Mouse (Mus musculus) B cell, adult 2 months (primary cell): ENCODE data around the gene Olfr876.
"Not testable (repeated sequence)": the region's sequence is repeated elsewhere in the genome, so short reads cannot be mapped to it uniquely, and the experiment has no call there.

Source experiments
- DNase-seq, 2 experiments: peaks; one replicate each; pipeline ENCODE4 v3.0.0; 2022

Olfr876 gene

GRCm38 (mm10) chr9:37802731-37803130, at the start of gene Olfr876:
Gene Olfr876 (plus strand): TSS chr9:37803031.
- no peak for DNase-seq

DNA sequence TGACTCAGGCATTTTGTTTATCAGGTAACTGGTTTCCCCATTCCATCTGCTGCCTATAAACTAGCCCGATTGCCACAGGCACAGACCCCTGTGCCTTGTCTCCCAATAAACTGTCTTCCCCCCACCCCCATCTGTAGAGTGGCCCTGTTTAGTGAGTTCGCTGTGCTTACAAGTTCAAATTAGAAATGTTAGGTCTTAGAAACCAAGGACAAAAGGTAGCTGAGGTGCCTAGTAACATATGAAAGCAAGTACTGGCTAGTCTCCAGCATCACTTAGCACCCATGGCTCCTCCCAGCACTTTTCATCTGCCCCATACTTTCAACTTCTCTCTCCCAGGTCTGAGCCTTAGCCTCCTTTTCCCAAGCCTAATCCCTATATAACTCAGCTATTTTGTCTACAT, 41.1 kb upstream of the Olfr876 start:
- DNase-seq, result no peak

DNA sequence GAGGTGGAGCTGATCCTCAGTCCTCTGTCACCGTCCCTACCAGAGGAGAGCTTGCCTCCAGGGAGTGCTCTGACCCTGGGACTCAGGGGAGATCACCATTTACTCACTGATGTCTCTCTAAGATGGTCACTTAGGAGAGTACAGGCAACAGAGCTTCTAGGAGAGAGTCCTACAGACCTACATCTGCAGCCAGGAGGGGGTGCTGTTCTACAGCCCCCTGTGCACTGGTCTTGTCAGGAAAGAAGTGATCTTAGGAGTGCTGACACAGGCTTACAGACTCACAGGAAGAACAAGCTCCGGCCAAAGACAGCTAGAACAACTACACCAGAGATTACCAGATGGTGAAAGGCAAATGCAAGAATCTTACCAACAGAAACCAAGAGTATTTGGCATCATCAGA, 40.3 kb upstream of the Olfr876 start:
- no peak for DNase-seq

DNA sequence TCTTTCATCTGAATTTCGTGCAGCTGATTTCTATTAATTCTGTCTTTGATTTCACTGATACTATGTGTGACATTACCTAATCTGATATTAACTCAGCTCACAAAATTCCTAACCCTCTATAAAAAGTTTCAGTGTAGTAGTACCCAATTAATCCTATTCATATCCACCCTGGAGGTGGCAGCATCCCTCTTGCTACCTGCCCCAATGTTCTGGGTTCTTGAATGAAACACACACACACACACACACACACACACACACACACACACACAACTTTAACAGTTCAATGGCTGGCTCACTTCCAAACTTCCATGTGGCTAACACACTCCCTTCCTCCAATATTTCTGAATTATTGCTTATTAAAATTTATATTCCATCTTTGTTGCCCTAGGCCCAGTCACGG, 32.2 kb upstream of the Olfr876 start:
- no peak for DNase-seq

DNA sequence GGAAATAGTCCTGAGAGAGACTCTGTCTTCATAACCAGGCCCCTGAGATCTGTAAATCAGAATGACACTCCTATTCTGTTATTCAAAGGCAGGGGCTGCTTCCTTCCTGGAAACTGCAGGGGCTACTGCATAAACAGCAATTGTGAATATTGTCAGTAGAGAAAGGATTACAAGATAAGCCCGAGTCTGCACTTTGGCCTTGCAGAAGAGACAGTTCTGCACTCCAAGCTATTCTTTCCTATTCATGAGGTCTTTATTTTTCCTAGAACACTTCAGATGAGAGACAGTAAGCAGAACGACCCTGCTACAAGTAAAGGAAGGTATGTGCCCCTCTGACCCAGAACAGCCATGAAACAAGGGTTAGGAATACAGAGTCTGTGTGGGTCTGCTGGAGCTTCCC, 31.1 kb upstream of the Olfr876 start, which contains the start of gene Olfr875:
TSS of gene Olfr875 (plus strand) at position 99 of the 400 bp plus-strand sequence.
- DNase-seq, result no peak

GRCm38 (mm10) chr9:37782766-37783260, 20.0 kb upstream of the Olfr876 start:
- no peak for DNase-seq

DNA sequence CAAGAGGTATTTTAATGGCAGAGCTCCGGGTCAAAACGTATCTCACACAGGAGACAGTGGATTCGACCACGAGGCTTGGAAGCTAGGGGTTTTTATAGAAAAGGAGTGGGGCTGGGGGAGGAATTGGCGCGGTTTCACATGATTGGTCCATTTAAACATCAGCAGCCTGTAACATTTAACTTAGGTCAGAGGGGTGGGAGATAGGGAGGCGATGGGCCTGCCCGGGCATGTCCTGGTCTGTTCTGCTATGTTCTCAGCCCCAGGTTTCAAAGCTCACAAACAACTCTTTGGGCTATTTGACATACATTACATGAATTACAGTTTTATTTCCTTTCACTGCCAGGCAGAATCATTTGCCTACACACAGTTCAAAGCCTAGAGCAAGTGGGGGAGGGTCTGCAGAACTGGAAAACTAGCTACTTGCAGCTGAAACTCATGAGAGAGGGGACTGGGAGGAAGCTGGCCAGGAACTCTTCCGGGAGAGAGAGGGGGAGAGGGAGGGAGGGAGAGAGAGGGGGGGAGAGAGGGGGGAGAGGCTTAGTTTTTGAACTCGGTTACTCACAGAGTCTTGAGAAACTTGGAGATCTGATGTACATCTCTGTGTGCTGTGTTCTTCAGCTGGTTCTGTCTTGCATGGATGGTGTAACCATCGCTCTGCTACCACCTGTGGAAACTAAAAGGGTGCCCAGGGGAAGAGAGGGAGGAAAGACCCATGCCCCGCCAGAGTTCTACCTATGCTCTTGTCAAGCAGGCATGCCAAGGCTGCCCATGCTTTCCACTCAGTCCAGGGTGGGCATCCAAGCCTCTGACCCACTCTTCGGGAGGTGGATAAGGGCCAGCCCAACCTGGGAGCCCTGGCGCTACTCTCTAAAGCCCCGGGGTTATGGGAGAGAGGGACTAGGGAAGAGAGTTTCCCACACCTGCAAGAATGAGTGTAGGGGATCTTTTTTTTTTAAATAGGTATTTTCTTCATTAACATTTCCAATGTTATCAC, 19.1 kb upstream of the Olfr876 start:
- DNase-seq, result not testable (repeated sequence)

DNA sequence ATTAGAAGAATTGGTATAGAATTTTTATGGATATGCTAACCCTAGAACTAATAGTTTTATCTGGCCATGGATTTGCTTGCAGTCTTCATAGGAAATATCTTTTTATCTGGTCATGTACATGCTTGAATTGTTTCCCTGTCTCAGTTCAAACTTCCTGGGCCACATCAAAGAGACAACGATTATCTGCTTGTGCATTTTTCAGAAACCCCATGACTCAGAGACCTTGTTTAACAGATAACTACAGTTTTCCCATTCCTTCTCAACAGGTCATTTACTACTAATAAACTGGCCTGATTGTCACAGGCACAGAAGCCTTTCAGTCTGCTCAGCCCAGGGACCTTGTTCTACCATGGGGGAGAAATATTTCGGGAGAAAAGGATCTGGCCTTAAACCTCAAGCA, 16.4 kb upstream of the Olfr876 start:
- no peak for DNase-seq

- DNase-seq, result no peak
Observed at GRCm38 (mm10) chr9:37802055-37802454, 776 bp upstream of the Olfr876 start.

- no peak for DNase-seq
Observed at GRCm38 (mm10) chr9:37807235-37807634, 4.4 kb downstream of the Olfr876 start.

GRCm38 (mm10) chr9:37808456-37808855, 5.6 kb downstream of the Olfr876 start:
- no peak for DNase-seq

DNA sequence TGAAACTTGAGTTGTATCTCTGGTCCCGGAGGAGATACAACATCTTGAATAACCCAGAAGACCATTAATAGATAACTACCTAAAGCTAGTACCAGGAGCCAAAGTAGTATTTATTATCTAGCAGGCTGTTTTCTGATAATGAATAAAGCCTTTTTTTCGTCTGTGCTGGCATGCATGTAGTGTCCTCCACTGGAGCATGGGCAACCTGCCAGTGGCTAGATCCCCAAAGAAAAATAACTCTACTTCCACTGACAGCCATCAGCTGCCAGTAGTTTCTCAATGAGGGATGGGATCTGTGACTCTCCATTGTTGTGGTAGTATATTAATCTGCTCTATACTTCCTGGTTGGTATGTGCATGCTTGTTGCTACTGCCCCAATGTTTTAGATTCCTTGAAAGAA, 6.1 kb downstream of the Olfr876 start:
- DNase-seq, result no peak

GRCm38 (mm10) chr9:37814696-37815095, 11.9 kb downstream of the Olfr876 start:
- DNase-seq, result no peak

GRCm38 (mm10) chr9:37829881-37830280, 27.1 kb downstream of the Olfr876 start:
- DNase-seq, result no peak

DNA sequence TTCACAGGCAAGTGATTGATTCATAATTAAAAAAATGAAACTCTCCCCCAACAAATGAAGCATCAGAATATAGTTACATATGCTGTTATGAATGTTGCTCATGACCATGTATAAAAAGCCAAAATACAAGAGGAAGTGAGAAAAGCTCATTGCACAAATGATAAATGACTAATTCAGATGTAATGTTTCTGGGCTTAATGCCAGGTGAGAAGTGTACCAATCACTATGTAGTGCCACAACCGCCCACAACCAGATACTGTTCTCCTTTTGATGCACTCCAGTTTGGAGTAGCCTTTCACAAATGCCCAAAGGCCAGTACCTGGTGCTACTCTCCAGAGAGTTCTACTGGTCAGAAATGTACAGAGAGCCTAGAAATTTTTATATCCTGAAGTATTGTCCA, 30.5 kb downstream of the Olfr876 start:
- no peak for DNase-seq

- DNase-seq, result no peak
Observed at GRCm38 (mm10) chr9:37849267-37849666, 46.4 kb downstream of the Olfr876 start.

DNA sequence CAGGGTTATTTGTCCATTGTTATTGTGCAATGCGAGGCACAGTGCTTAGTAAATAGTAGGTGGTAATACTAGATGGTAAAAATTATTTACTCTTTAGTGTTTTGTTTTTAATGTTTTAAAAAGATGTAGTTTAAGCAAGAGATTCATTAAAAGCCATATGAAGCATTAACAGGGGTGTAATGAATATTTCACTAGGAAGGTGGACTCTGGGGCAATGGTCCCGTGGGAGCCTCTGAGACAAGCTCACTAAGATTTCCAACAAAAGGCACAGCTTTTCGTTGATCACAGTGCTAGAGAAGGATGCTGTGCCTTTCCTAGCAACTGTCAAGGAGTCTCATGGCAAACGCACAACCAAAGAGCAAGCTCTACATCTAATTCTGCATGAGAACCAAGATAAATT, 51.1 kb downstream of the Olfr876 start, which contains the start of gene Olfr877:
TSS of gene Olfr877 (plus strand) at position 301 of the 400 bp plus-strand sequence.
- DNase-seq, result no peak
